Mouse (Mus musculus) intestine, postnatal 0 days (tissue): ENCODE results near the gene Isg15. TPM values are rescaled to one million over a fixed set of nuclear protein-coding genes. Genes with fewer than 3 reads are reported as not detected.

Experiments used
- ATAC-seq: fragments of 200-750 bp; cut with Nextera tagmentation; 2 replicates; pipeline ENCODE4 v1.8.0; 2017; ENCODE audit warnings: mild to moderate bottlenecking, moderate TSS enrichment, moderate library complexity
- H3K27ac ChIP-seq: fragments of 300-500 bp; sonication (generic); 2 replicates; pipeline ENCODE4 v1.5.1; 2014; ENCODE audit warnings: mild to moderate bottlenecking, low read depth, low read length, moderate library complexity
- H3K27me3 ChIP-seq: fragments of 300-500 bp; sonication (generic); replicated peaks from 2 replicates; pipeline ENCODE4 v1.6.1; 2014; ENCODE audit warnings: low read length, mixed read lengths; ENCODE audit not compliant: control insufficient read depth, insufficient read depth
- H3K36me3 ChIP-seq: fragments of 300-500 bp; sonication (generic); 2 replicates; pipeline ENCODE4 v1.6.1; 2014; ENCODE audit warnings: mild to moderate bottlenecking, moderate library complexity; ENCODE audit not compliant: control insufficient read depth, insufficient read depth
- H3K4me1 ChIP-seq: fragments of 300-500 bp; sonication (generic); replicated peaks from 2 replicates; pipeline ENCODE4 v1.6.1; 2014; ENCODE audit warnings: antibody characterized with exemption, low read length, mixed read lengths; ENCODE audit not compliant: control insufficient read depth, insufficient read depth
- H3K4me2 ChIP-seq: fragments of 300-500 bp; sonication (generic); replicated peaks from 2 replicates; pipeline ENCODE4 v1.6.1; 2014; ENCODE audit warnings: low read depth, mild to moderate bottlenecking, moderate library complexity
- H3K4me3 ChIP-seq: fragments of 300-500 bp; sonication (generic); 2 replicates; pipeline ENCODE4 v1.5.1; 2014; ENCODE audit warnings: low read depth, low read length
- H3K9ac ChIP-seq: fragments of 300-500 bp; sonication (generic); 2 replicates; pipeline ENCODE4 v1.6.1; 2014; ENCODE audit warnings: mild to moderate bottlenecking, low read depth, low read length
- H3K9me3 ChIP-seq: fragments of 300-500 bp; sonication (generic); 2 replicates; pipeline ENCODE4 v1.6.1; 2016; ENCODE audit warnings: mixed run types; ENCODE audit not compliant: control insufficient read depth
- CTCF ChIP-seq: sonication (generic); IDR thresholded peaks from 2 replicates; pipeline ENCODE4 v1.5.1; 2016; ENCODE audit warnings: low read depth, mild to moderate bottlenecking, control low read depth, antibody characterized with exemption, moderate library complexity
- WGBS: fragments of 180-500 bp; shearing (Covaris S2); extraction: QIAGEN DNeasy Blood & Tissue Kit; methylation state at CpG from one replicate; pipeline ENCODE4 v1.1.7; 2014; 5-methylcytosine and 5-hydroxymethylcytosine counted together
- polyA plus RNA-seq: library from polyadenylated mRNA; unstranded; fragments of >200 nt; fragmentation: Nextera tagmentation; extraction: Ambion mirVana; gene quantifications from 2 replicates; pipeline ENCODE4 v1.2.1, GENCODE M21; 2015

Gene Isg15
- polyA plus RNA-seq, 1 experiment from 2014 or later, result 40.5 TPM

- TF ChIP-seq CTCF, result no peak
Measured at GRCm38 (mm10) chr4:156195927-156196870, 4.4 kb downstream of the Isg15 start.

GRCm38 (mm10) chr4:156194346-156194745, 6.3 kb downstream of the Isg15 start:
- Histone ChIP-seq H3K4me3 (no peak overlapping the region), H3K27me3 (no peaks in the 10 kb centered on the region), H3K9me3 (no peaks in the 10 kb centered on the region), H3K4me2 (no peak overlapping the region), H3K9ac (no peak overlapping the region), H3K36me3 (peaks cover 7% of the 10 kb centered on the region; the same call in 1 of the 2 replicates), H3K4me1 (peaks cover 9% of the 10 kb centered on the region), H3K27ac (no peak overlapping the region)
- no peak for ATAC-seq
- WGBS, result 51% methylated on average over 6 of the region's 6 CpGs
- TF ChIP-seq CTCF, result no peak

More at GRCm38 (mm10) chr4:156195927-156196870, 4.4 kb downstream of the Isg15 start:
- no peak for ATAC-seq
- WGBS, result 3% methylated on average over 35 of the region's 35 CpGs
- H3K36me3 ChIP-seq, result no peaks in the 10 kb centered on the region
- H3K27me3 ChIP-seq, result no peaks in the 10 kb centered on the region
- H3K4me3 ChIP-seq, result peak overlapping the region; percentile 83
- H3K4me2 ChIP-seq, result peak overlapping the region; percentile 98
- peaks cover 5% of the 10 kb centered on the region; the same call in 1 of the 2 replicates for H3K4me1 ChIP-seq
- H3K9me3 ChIP-seq, result no peaks in the 10 kb centered on the region
- peak overlapping the region; percentile 97; the same call in 1 of the 2 replicates for H3K27ac ChIP-seq
- peak overlapping the region; percentile 74 for H3K9ac ChIP-seq

GRCm38 (mm10) chr4:156193906-156194305, 6.7 kb downstream of the Isg15 start:
- 56% methylated on average over 5 of the region's 5 CpGs for WGBS
- H3K9me3 ChIP-seq, result no peaks in the 10 kb centered on the region

GRCm38 (mm10) chr4:156193200-156193590, 7.4 kb downstream of the Isg15 start:
- H3K27ac ChIP-seq, result peak overlapping the region; percentile 6; the same call in 1 of the 2 replicates
- ATAC-seq, result no peak
- TF ChIP-seq CTCF, result no peak
- H3K4me2 ChIP-seq, result no peak overlapping the region
- no peak overlapping the region for H3K4me3 ChIP-seq
- H3K27me3 ChIP-seq, result no peaks in the 10 kb centered on the region
- peaks cover 7% of the 10 kb centered on the region; the same call in 1 of the 2 replicates for H3K36me3 ChIP-seq
- 16% methylated on average over 2 of the region's 2 CpGs for WGBS
- H3K4me1 ChIP-seq, result peaks cover 17% of the 10 kb centered on the region
- no peaks in the 10 kb centered on the region for H3K9me3 ChIP-seq
- H3K9ac ChIP-seq, result 0 out of 2 replicates have a peak overlapping the region, but pooled peaks have one; percentile 5

More at GRCm38 (mm10) chr4:156193906-156194305, 6.7 kb downstream of the Isg15 start:
- TF ChIP-seq CTCF, result no peak
- Histone ChIP-seq H3K27ac (0 out of 2 replicates have a peak overlapping the region, but pooled peaks have one; percentile 6), H3K4me3 (no peak overlapping the region), H3K27me3 (no peaks in the 10 kb centered on the region), H3K4me2 (no peak overlapping the region), H3K4me1 (peaks cover 13% of the 10 kb centered on the region), H3K9ac (no peak overlapping the region), H3K36me3 (peaks cover 7% of the 10 kb centered on the region; the same call in 1 of the 2 replicates)
- no peak for ATAC-seq

- no peak overlapping the region for H3K4me3 ChIP-seq
- H3K36me3 ChIP-seq, result peaks cover 7% of the 10 kb centered on the region; the same call in 1 of the 2 replicates
- peak overlapping the region; percentile 85 for H3K27ac ChIP-seq
- peak; percentile 32 for TF ChIP-seq CTCF
- peak overlapping the region; percentile 39 for H3K4me2 ChIP-seq
- 38% methylated on average over 8 of the region's 8 CpGs for WGBS
- peaks cover 17% of the 10 kb centered on the region for H3K4me1 ChIP-seq
- H3K9me3 ChIP-seq, result no peaks in the 10 kb centered on the region
- H3K27me3 ChIP-seq, result no peaks in the 10 kb centered on the region
- H3K9ac ChIP-seq, result 0 out of 2 replicates have a peak overlapping the region, but pooled peaks have one; percentile 5
- peak; percentile 74 for ATAC-seq
Measured at GRCm38 (mm10) chr4:156192421-156193199, 8.0 kb downstream of the Isg15 start.
